Comparison of ENCODE assay signal across 9 mouse cellular contexts in genomic region chr4:114997051-114997450, GRCm38 (mm10). TPM values are rescaled to one million over a fixed set of nuclear protein-coding genes. Genes with fewer than 3 reads are reported as not detected.
DNase-seq lines count a peak whose midpoint lies in the region; ATAC-seq and TF ChIP-seq lines count a peak whose summit lies in the region.
"Had no signal": no experiment of that assay in that cellular context is flagged by ENCODE, and none has a peak within 500 bp of the region (broad histone marks: within the 10 kb centered on the region; RNA-seq: fewer than 3 reads in every experiment).

No protein-coding gene starts in this region.

- no peak for TF ChIP-seq EP300 in heart, adult 2 months (IDR thresholded peaks at IDR 0.05; ENCODE audit: insufficient read depth, low read depth, low read length)

- no peak overlapping the region for H3K4me2 ChIP-seq in neural tube, embryonic 11.5 days (ENCODE audit: low read depth)

- no peak overlapping the region for H3K9ac ChIP-seq in heart, adult 2 months (ENCODE audit: low read depth, low read length)
- no peak overlapping the region for H3K9ac ChIP-seq in neural tube, embryonic 11.5 days (ENCODE audit: low read length)

- TF ChIP-seq CTCF in heart, adult 2 months (IDR thresholded peaks at IDR 0.05): peak; percentile 82

- ATAC-seq in neural tube, embryonic 11.5 days (ENCODE audit: insufficient read depth, low FRiP score, low TSS enrichment): no peak

- H3K79me2 ChIP-seq in heart, adult 2 months (replicated peaks; ENCODE audit: control insufficient read depth, insufficient read depth, low read length): no peaks in the 10 kb centered on the region

- DNase-seq in heart, adult 2 months: peak; percentile 6 to 24
- DNase-seq in heart, embryonic 10.5 days (ENCODE audit: low spot score): no peak
- peak; percentile 14 for DNase-seq in neural tube, embryonic 11.5 days (ENCODE audit: low spot score)
- DNase-seq in neural tube, embryonic 10.5 days (ENCODE audit: extremely low spot score, low spot score): no peak
- DNase-seq in adrenal gland, postnatal 25 days: peak; percentile 10
- peak; percentile 36 to 71 for DNase-seq in kidney, postnatal 36 days
- DNase-seq in spleen, postnatal 4 days (ENCODE audit: low spot score in 2 of 2): peak; percentile 50 to 70
- DNase-seq in MN1 (ENCODE audit: low spot score): no peak

- no peaks in the 10 kb centered on the region for H3K9me3 ChIP-seq in heart, embryonic 10.5 days
- no peaks in the 10 kb centered on the region for H3K9me3 ChIP-seq in neural tube, embryonic 11.5 days (ENCODE audit: control insufficient read depth, low read length)

- WGBS in heart, adult 2 months: 47% methylated on average over 3 of the region's 3 CpGs
- 36% methylated on average over 3 of the region's 3 CpGs for WGBS in heart, embryonic 10.5 days
- 55% methylated on average over 3 of the region's 3 CpGs for WGBS in neural tube, embryonic 11.5 days

- H3K36me3 ChIP-seq in heart, adult 2 months (ENCODE audit: control insufficient read depth, insufficient read depth, low read length): no peaks in the 10 kb centered on the region
- H3K36me3 ChIP-seq in heart, embryonic 10.5 days: no peaks in the 10 kb centered on the region
- no peaks in the 10 kb centered on the region for H3K36me3 ChIP-seq in neural tube, embryonic 11.5 days (ENCODE audit: control insufficient read depth, insufficient read depth, low read length)

- intact Hi-C loops in heart, adult 2 months (cut with DNase I): loop anchor here (5.0 kb wide), 1 partner anchor 90 kb away; the partner anchor contains the start of gene Pdzk1ip1

- no peaks in the 10 kb centered on the region for H3K27me3 ChIP-seq in heart, adult 2 months (ENCODE audit: control insufficient read depth, insufficient read depth, low read length)
- no peaks in the 10 kb centered on the region for H3K27me3 ChIP-seq in heart, embryonic 10.5 days (ENCODE audit: insufficient read depth, poor library complexity, severe bottlenecking)
- no peaks in the 10 kb centered on the region for H3K27me3 ChIP-seq in neural tube, embryonic 11.5 days (ENCODE audit: control insufficient read depth, insufficient read depth, low read length)

- H3K4me3 ChIP-seq in heart, adult 2 months: no peak overlapping the region
- H3K4me3 ChIP-seq in heart, embryonic 10.5 days: no peak overlapping the region
- H3K4me3 ChIP-seq in neural tube, embryonic 11.5 days (ENCODE audit: low read depth, low read length): no peak overlapping the region
- H3K4me3 ChIP-seq: myocyte had no signal

- H3K4me1 ChIP-seq in heart, adult 2 months (ENCODE audit: control insufficient read depth, insufficient read depth, low read length): no peaks in the 10 kb centered on the region
- peaks cover 10% of the 10 kb centered on the region for H3K4me1 ChIP-seq in heart, embryonic 10.5 days
- H3K4me1 ChIP-seq in neural tube, embryonic 11.5 days (ENCODE audit: control insufficient read depth, insufficient read depth, low read length): 0 out of 2 replicates have a peak, but pooled peaks cover 5% of the 10 kb centered on the region

- H3K27ac ChIP-seq in heart, adult 2 months: no peak overlapping the region
- no peak overlapping the region for H3K27ac ChIP-seq in heart, embryonic 10.5 days
- H3K27ac ChIP-seq in neural tube, embryonic 11.5 days (ENCODE audit: low read depth, low read length): no peak overlapping the region

- TF ChIP-seq POLR2A in heart, adult 2 months (IDR thresholded peaks at IDR 0.05; ENCODE audit: insufficient read depth, low read depth, low read length): no peak

RNA-seq across cellular contexts. Expression of gene Stil, which starts 2.9 kb away (rescaled TPM):
- under 1 TPM in 1 of 2 experiments, not detected in 1; 0.36 TPM for total RNA-seq in heart, adult 2 months (2021)
- 0.08 and 0.12 TPM in 2 replicates for polyA plus RNA-seq in heart, adult 2 months (2012; rRNA removed)
- polyA plus RNA-seq in heart, embryonic 10.5 days (2016; fragmentation: Nextera tagmentation; extraction: Ambion mirVana): 13.0 and 13.5 TPM in 2 replicates
- polyA plus RNA-seq in neural tube, embryonic 11.5 days (2014; fragmentation: Nextera tagmentation; extraction: Ambion mirVana): 15.3 and 18.9 TPM in 2 replicates
- 0.94 and 1.2 TPM in 2 replicates for total RNA-seq in adrenal gland, postnatal 25 days (2021)

RNA-seq across cellular contexts. Expression of gene Cmpk1, which starts 10.0 kb away (rescaled TPM):
- 10 to 100 TPM; 32.2 to 37.2 TPM for total RNA-seq in heart, adult 2 months (2021)
- polyA plus RNA-seq in heart, adult 2 months (2012; rRNA removed): 7.2 and 12.2 TPM in 2 replicates
- polyA plus RNA-seq in heart, embryonic 10.5 days (2016; fragmentation: Nextera tagmentation; extraction: Ambion mirVana): 59.6 and 64.4 TPM in 2 replicates
- polyA plus RNA-seq in neural tube, embryonic 11.5 days (2014; fragmentation: Nextera tagmentation; extraction: Ambion mirVana): 141 and 150 TPM in 2 replicates
- total RNA-seq in adrenal gland, postnatal 25 days (2021): 102 and 104 TPM in 2 replicates

RNA-seq across cellular contexts. Expression of gene Tal1, which starts 59.2 kb away (rescaled TPM):
- total RNA-seq in heart, adult 2 months (2021): 1 to 10 TPM; 3.1 to 3.3 TPM
- 2.9 and 4.9 TPM in 2 replicates for polyA plus RNA-seq in heart, adult 2 months (2012; rRNA removed)
- 6.7 and 8.3 TPM in 2 replicates for polyA plus RNA-seq in heart, embryonic 10.5 days (2016; fragmentation: Nextera tagmentation; extraction: Ambion mirVana)
- polyA plus RNA-seq in neural tube, embryonic 11.5 days (2014; fragmentation: Nextera tagmentation; extraction: Ambion mirVana): 6.7 and 7.5 TPM in 2 replicates
- total RNA-seq in adrenal gland, postnatal 25 days (2021): 2.9 and 3.5 TPM in 2 replicates
- polyA plus RNA-seq: myocyte had no signal

Comparison
In these comparisons a context has a peak if more than half of its experiments do, and no peak if none do; other contexts are left out.
1. DNase-seq: peak in heart, adult 2 months (2 of 2), neural tube, embryonic 11.5 days (single experiment), adrenal gland, postnatal 25 days (single experiment), kidney, postnatal 36 days (2 of 2) and spleen, postnatal 4 days (2 of 2); none in heart, embryonic 10.5 days (single experiment), neural tube, embryonic 10.5 days (single experiment) and MN1 (single experiment).
2. RNA of gene Stil, which starts 2.9 kb away (polyA plus RNA-seq): 15.3 to 18.9 TPM in neural tube, embryonic 11.5 days and 13.0 to 13.5 TPM in heart, embryonic 10.5 days; 0.08 to 0.12 TPM in heart, adult 2 months; every median in the first group is over 10 times any median in the second.